Mouse (Mus musculus): Measurements from ENCODE around the gene Thap11. TPM values are rescaled to one million over a fixed set of nuclear protein-coding genes. Genes with fewer than 3 reads are reported as not detected.
"Not testable (repeated sequence)": the region's sequence is repeated elsewhere in the genome, so short reads cannot be mapped to it uniquely, and the experiment has no call there.

Gene Thap11
- total RNA-seq (2014; fragmentation: Nextera tagmentation), result 20.4 and 30.1 TPM in 2 replicates
- 29.9 and 36.8 TPM in 2 replicates for total RNA-seq (2017)

DNA sequence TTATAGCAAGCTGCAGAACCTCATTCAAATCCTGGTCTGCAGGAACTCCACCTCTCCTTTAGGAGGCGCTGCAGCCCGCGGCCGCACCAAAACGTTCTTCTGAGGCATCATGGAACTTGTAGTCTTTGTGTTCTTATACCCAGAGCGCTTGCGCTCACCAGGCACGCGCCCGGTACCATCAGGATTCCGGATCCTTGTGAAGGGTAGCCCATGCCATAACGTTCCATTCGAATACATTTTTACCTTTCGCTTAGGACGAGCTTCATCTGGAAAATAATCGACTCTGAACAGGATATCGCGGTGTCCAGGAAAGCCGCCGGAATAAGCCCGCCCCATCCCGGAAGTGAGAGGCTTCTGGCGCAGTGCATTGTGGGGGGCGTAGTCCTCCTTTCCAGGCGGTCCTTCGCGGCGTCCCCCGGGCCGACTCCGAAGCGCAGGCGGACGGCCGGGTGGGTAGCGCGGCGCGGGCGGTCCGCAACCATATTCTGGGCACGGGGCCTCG is at the start of gene Thap11:
TSS of gene Thap11 (plus strand) at position 418 of the 502 bp plus-strand sequence.
- peak; percentile 61 for ATAC-seq (replicated peaks; ENCODE audit: poor library complexity, severe bottlenecking)

DNA sequence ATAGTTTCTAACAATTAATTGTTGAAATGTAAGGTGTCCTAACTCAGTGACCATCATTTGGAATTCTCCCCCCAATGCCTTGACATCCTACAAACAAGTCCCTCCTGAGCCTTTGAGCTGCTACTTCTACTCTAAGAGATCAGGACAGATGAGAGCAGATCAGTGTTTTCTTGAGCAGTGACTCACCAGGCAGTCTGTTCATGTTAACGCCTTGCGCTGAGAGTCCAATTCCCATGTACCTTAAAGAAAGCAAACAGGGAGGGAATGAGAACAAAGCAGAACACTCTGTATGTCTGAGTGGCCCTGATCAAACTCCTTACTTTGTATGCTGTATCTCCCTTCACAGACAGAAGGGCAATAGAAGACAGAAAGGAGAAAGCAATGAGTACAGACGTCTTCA is 49.6 kb upstream of the Thap11 start:
- ATAC-seq (replicated peaks; ENCODE audit: poor library complexity, severe bottlenecking), result no peak

DNA sequence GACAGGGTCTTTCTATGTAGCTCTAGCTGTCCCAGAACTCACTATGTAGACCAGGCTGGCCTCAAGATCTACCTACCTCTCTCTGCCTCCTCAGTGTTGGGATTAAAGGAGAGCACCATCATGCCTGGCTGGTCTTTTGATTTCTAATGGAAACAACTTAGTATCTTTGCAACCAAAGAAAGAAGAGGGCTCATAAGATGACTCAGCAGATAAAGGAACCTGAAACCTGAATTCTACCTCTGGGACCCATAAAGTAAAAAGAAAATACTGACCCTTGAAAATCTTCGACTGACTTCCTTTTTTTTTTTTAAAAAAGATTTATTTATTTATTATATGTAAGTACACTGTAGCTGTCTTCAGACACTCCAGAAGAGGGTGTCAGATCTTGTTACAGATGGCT is 49.0 kb upstream of the Thap11 start:
- no peak for ATAC-seq (replicated peaks; ENCODE audit: poor library complexity, severe bottlenecking)

DNA sequence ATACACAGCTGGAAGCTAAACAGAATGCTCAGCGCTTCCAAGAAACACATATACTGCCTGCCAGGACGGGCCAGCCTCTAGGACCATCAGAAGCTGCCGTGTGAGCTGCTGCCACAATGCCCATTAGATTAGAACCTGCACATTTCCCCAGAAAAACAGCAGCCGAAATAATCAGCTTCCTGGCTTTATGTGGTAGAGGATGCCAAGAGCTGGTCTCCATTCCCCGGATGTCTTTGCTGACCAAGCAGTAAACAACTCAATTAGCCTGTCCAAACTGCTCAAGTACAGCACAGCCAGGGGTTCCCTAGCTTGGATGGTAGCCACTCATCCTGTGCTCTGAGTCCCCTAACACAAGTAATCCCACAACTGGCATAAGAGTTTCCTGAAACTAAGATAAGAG is 47.2 kb upstream of the Thap11 start:
- ATAC-seq (replicated peaks; ENCODE audit: poor library complexity, severe bottlenecking), result no peak

DNA sequence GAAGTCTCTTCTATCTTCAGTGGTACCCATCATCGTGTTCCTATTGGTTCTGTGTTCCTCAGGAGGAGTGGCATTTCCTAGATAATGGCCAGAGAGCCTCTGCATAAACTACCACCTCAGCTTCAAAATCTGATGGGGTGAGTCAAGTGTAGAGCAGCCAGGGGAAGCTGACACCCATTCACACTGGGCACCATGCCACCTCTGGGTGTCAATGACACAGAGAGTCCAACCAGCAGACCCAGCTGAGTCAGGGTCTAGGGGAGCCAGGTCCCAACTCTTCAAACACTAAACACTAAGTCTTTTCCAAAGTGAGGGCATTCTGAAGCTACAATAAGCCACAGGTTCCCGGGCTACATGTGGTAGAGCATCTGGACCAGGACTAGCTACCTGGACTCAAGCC is 46.5 kb upstream of the Thap11 start:
- ATAC-seq (replicated peaks; ENCODE audit: poor library complexity, severe bottlenecking), result no peak

DNA sequence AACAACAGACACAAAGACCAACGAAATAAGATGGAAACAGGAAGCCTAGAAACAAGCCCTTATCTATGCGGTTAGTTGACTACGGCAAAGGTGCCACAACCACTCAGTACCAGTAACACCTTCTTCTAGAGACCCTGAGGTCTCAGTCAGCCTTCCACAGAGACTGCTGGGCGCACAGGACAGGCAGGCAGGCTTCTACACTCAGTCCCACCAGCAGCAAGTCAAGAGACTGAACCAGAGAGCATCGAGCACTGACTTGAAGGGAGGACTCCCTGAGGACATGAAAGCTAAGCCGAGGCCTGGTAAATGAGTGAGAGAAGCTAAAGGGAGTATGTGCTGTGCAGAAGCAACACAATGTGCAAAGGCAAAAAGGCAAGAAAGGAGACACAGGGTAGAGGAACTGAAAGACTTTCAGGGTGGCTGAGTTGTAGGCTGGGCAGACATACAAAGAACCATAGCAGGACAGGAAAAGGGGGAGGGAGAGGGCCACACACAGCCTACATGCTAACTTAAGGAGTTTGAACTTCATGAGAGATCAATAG is 44.6 kb upstream of the Thap11 start:
- ATAC-seq (replicated peaks; ENCODE audit: poor library complexity, severe bottlenecking), result no peak; the same call in 1 of the 2 replicates

DNA sequence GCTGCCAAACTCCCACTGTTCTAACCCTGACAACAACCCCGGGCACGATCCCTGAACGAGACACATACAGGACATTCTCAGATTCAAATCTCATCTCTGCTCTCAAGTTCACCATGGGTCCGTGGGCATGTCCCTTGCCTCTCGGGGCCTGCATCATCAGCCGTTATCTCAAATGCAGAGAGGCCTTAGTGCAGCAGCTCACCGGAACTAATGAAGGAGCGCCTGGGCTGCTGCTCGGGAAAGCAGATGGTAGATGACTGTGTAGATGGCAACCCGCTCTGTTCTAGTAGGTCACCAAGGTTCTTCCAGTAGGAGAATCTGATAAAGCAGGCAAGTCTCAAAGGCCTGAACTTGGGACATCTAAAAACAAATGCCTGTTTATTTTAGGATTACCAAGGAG is 43.9 kb upstream of the Thap11 start:
- ATAC-seq (replicated peaks; ENCODE audit: poor library complexity, severe bottlenecking), result no peak

DNA sequence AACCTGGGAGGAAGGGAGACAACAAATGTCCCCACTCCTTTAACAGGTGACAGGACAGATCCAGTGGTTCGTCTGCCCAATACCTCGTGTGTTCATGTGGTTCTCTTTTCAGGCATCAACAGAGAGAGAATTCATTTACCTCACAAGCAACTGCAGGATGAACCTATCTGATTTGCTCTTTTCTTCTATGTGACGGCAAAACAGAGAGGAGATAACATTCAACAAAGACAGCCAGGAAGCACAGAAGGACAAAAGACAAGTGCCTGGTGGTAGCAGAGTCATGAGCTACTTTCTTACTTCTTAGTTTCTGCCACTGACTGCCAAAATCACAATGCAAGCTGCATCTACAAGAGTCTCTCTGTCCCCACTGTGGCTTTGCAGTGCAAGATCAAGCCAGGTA is 43.4 kb upstream of the Thap11 start:
- no peak for ATAC-seq (replicated peaks; ENCODE audit: poor library complexity, severe bottlenecking)

DNA sequence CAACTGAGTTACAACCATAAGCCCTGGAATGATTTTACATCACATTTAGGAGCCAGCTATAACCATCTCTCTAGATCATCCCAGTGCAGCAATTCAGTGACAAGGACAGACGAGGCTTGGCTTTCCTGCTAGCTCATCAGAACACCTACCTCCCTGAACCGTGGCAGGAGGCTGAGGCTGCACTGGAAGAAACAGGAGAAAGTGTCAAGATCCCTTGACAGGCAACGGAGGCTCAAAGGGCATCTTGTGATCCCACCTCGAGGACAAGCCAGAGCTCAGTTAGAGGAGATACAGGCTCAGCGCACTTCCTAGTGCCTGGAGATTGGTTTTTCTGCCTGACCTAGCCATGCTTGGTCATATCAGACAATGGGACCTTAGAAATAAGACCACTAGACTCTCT is 42.4 kb upstream of the Thap11 start:
- ATAC-seq (replicated peaks; ENCODE audit: poor library complexity, severe bottlenecking), result no peak

DNA sequence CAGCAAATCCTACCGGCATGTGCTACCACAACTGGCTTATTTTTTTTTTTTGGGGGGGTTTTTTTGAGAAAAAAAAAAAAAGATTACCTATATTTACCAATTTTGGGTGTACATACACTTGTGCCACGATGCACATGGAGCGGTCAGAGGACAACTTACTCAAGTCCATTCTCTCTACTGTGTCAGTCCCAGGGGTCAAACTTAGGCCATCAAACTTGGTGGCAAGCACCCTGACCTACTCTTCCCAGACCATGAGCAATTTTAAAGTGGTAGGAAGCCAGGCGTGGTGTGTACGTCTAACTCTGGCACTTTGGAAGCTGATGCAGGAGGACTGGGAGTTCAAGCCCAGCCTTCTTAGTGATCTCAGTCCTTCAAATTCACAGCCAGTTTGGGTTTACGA is 41.7 kb upstream of the Thap11 start:
- no peak for ATAC-seq (replicated peaks; ENCODE audit: poor library complexity, severe bottlenecking)

DNA sequence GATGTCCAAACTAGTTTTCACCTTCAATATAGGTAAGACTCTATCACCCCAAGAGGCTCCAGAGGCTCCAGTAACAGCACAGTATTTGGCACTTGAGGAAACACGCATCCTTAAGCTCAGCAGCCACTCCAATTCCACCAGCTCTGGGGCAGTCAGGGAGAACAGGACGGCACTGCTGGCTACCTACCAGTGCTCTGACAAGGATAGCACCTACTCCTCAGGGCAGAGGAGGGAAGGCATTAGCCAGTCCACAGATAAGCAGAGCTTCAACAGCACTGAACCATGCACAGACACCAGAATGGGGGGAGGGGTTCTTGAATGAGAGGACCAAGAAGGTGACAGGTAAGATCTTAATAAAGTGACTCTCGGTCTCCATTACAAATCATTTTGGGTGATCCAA is 35.3 kb upstream of the Thap11 start:
- no peak for ATAC-seq (replicated peaks; ENCODE audit: poor library complexity, severe bottlenecking)

DNA sequence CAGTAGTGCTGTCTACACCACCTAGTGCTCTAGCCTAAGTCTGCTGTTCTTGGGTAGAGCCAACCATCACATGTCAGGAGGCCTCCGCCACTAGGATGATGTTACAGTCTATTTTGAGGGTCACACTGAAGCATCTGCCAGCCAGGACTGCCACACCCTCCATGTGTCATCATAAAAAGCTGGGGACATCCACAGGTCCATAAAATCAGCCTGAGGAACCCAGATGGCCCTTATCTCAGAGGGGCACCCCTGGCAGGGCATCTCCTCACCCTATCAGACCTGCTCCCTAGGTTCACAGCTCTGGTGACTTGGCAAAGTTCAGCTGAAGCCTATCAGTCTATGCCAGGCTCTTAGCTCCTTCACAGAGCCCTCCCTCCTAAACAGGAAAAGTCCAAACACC is 34.0 kb upstream of the Thap11 start:
- no peak for ATAC-seq (replicated peaks; ENCODE audit: poor library complexity, severe bottlenecking)

DNA sequence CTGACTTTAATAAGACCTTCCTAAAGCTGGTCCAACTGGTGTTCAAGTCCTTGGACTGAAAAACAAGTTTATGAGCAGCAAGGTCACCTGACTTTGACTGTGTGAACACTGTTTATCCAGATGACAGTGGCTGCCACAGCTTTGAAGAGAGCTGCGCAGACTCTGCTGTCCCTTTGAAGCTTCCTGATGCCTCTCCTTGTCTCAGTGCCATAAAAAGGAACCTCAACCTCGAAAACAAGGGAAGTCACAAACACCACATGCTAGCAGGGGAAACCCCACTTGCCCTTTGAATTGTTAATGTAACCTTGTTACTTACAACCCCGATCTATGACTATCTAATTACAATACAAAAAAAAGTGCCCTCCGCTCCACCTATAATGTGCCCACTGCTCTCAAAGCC is 29.4 kb upstream of the Thap11 start:
- 0 out of 2 replicates have a peak, but pooled peaks have one; percentile 8 for ATAC-seq (replicated peaks; ENCODE audit: poor library complexity, severe bottlenecking)

DNA sequence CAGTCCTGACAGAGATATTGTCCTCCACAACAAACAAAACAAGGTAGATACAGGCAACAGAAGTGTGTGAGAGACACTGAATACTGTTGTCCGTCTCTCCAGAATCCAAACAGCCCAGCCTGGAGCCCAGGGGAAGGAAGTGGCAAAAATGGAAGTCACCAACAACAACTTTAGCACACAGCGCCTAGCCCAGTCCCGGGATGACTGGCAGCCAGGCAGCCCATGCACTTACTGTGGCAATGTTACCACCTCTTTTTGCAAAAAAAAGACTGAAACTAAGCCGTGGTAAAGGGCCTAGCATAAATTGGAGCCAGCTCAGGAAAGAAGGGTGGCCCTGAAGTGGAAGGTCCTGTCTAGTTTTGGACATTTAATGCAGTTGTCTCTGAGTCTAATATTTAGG is 28.6 kb upstream of the Thap11 start:
- 0 out of 2 replicates have a peak, but pooled peaks have one; percentile 11 for ATAC-seq (replicated peaks; ENCODE audit: poor library complexity, severe bottlenecking)

DNA sequence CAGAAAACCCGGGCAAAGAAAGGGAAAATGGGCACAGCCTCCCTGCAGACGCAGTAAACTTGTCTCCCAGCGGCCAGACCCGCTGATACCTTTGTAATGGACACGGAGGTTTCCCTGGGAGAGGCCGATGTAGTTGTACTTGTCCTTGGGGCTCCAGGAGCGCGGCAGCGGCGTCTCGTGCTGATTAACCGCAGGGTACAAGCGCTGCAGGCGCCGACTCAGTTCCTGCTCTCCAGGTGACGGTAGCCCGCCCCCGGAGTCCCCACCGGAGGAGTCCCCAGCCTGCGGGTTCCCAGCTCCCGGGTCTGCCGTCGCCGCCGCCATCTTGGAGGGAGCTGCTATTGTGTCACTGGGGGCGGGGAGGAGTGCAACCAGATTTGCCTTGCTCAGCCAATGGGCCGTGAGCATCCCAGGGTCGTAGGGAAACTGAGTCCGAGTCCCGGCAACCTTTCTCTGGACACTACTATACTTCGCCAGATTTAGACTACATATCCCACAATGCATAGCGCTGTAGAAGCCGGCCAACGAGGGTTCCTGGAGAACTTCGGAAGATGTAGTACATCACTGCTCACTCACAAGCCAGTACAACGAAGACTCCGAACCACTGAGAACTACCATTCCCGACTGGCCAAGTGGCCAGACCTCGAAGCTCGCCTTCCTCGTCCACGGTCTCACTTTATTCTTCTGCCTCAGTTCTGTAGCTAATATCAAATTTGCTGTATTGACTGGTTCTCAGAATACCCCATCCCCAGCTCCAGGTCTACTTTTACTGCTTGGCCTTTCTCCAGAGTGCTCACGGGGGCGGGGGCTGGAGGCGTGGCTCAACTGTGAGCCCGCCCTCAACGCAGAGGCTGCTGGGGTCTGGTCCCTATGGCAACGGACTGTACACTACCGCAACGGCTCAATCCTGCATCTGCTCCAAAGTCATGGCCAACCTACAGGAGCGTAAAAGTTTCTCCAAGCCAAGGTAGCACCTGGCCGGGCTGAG is 27.8 kb upstream of the Thap11 start, which contains the start of the genes Ranbp10 and Tsnaxip1:
TSS of gene Ranbp10 (minus strand) at position 490 of the 988 bp plus-strand sequence.
TSS of gene Tsnaxip1 (plus strand) at position 871 of the 988 bp plus-strand sequence.
- peak; percentile 93 for ATAC-seq (replicated peaks; ENCODE audit: poor library complexity, severe bottlenecking)

DNA sequence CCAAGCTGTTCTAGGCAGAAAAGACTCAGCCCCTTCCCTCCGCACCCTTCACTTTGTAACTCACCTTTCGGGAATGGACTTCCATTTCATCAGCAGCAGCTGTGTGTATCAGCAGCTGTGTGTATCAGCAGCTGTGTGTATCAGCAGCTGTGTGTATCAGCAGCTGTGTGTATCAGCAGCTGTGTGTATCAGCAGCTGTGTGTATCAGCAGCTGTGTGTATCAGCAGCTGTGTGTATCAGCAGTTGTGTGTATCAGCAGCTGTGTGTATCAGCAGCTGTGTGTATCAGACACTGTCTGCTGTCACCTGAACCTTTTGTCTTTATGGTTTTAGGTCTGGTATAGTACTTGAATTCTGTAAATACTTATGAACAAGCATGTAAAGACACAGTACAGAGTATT is 21.2 kb upstream of the Thap11 start:
- ATAC-seq (replicated peaks; ENCODE audit: poor library complexity, severe bottlenecking), result not testable (repeated sequence)

DNA sequence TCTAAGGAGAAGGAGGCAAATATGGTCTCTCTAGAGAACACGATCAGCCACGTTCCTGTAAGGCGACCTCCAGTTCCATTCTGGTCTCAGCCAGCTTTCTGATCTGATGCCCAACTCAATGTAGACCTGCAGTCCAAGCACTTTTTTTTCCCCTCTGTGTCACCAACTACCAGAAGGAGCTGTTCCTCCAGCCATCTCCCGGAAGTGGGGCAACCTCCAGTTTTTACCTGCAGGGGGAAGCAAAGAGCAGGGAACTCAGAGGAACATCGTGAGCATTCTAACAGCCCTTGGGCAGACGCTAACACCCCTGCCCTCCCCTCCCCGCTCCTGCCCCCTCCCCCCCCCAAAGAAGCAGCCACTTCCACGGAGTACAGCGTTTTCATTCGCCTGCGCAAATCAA is 19.6 kb upstream of the Thap11 start:
- ATAC-seq (replicated peaks; ENCODE audit: poor library complexity, severe bottlenecking), result peak; percentile 96

DNA sequence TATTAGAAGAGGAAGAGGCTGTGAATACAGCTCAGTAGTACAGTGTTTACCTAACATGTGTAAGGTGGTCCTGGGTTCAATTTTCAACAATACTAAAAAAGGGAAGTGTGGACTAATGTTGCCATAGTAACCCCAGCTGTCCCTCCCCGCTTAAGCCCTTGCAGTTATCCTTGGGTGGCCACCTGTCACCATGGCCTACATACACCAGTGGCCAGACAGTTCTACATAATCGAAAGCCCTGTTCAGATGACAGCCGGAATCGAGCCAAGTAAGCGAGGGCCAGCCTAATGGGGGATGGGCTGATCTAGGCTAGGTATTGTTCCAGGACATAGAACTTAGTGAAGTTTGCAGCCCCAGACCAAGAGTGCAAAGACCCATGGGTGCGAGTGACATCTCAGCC is 17.9 kb upstream of the Thap11 start:
- ATAC-seq (replicated peaks; ENCODE audit: poor library complexity, severe bottlenecking), result peak; percentile 52

DNA sequence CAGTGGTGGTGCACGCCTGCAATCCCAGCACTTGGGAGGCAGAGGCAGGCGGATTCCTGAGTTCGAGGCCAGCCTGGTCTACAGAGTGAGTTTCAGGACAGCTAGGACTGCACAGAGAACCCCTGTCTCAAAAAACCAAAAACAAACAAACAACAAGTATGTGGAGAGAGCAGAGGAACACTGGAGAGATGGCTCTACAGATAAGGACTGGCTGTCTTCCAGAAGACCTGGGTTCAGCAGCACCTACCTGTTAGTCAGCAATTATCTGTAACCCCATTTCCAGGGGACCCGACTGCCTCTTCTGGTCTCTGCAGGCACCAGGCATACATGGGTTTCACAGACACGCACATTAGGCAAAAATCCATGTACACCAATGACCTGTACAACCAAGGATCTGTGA is 15.7 kb upstream of the Thap11 start:
- no peak for ATAC-seq (replicated peaks; ENCODE audit: poor library complexity, severe bottlenecking)

DNA sequence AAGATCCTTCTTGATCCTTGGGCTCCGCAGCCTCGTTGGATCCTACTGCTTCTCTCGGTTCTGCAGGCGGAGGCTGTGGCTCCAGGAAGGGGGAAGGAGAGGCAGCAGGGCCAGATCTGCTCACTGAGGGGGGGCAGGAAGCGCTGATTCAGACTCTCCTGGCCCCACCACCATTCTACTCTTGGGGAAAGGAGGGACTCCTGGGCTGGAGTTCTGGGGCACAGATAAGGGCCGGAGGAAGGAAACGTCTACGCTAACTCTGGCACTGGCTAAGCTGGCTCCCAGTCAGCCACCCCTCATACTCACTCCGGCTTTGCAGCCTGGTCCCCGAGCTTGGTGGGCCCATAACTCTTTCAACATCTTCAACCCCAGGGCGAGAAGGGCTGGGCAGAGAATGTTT is 8.3 kb upstream of the Thap11 start:
- 0 out of 2 replicates have a peak, but pooled peaks have one; percentile 17 for ATAC-seq (replicated peaks; ENCODE audit: poor library complexity, severe bottlenecking)

DNA sequence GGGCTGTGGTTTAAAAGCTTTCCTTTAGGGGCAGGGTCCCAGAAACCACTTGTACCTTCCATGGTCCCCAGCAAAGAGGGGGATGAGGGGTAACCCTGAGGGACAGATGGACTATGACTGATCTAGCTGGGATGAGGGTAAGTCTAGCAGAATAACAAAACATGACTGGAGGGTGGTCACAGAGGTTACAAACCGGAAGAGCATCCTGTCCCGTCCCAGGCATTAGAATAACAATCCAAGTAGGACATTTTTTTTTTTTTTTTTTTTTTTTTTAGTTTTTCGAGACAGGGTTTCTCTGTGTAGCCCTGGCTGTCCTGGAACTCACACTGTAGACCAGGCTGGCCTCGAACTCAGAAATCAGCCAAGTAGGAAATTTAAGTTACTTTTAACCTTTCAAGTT is 4.9 kb upstream of the Thap11 start:
- ATAC-seq (replicated peaks; ENCODE audit: poor library complexity, severe bottlenecking), result no peak

Measured in granulocyte monocyte progenitor cell, adult 5-6 weeks (primary cell).